Mouse (Mus musculus) cerebellum, adult 2 months (tissue): ENCODE measurements around the gene Slc26a11.

Experiments
- CTCF ChIP-seq: fragments of 200-500 bp; IDR thresholded peaks from 2 replicates; pipeline ENCODE4 v1.5.1; 2011; ENCODE audit warnings: low read depth, mild to moderate bottlenecking, control low read depth, low read length, moderate library complexity, borderline replicate concordance; ENCODE audit not compliant: insufficient read depth
- POLR2A ChIP-seq: fragments of 200-500 bp; IDR thresholded peaks from 2 replicates; pipeline ENCODE4 v1.6.1; 2011; ENCODE audit warnings: low read length, control low read depth, borderline replicate concordance; ENCODE audit not compliant: insufficient read depth

DNA sequence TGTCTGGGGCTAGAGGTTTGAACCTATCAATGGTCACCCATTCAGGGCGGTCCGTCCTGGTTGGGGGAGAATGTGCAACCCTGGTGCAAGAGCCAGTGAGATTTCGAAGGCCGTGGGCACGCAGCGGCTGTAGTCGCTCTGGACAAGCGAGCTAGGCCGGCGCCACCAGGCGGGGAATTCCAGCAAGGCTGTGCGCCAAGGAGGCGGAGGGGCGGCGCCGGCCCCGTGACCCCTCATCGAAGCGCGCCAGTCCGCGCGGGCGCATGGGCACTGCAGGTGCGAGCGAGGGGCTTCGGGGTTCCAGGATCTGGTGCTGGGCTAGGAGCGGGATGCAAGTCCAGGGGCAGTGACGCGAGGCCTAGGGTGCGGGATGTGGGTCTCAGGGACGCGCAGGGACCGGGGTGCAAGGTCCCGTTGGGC, 34.5 kb downstream of the Slc26a11 start:
- TF ChIP-seq POLR2A (no peak), CTCF (no peak)
